Mouse (Mus musculus): ENCODE data around the gene Trpc4ap.

Trpc4ap gene

GRCm38 (mm10) chr2:155694564-155694963 lies 2.4 kb upstream of the Trpc4ap start:
- no peak for DNase-seq (ENCODE audit: low read depth, low spot score)

- no peak for DNase-seq (ENCODE audit: low read depth, low spot score)
Observed at GRCm38 (mm10) chr2:155693136-155693535, 952 bp upstream of the Trpc4ap start.

DNA sequence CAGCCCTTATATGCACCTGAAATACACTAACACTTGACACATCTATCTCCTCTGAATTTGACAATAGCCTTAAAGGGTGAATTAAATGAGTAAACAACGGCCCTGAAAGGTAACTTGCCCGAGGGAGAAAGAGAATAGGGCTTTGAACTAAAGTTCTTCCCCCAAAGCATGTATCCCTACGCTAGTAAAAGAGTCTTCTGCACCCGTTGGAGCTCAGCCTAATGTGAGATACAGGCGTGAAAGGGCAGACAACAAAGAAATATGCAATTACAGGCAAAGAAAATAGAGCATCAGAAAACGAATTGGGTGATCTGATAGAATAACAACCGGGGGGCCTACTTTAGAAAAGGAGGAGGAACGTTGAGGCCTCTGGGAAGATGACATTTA lies 855 bp downstream of the Trpc4ap start:
- DNase-seq (ENCODE audit: low read depth, low spot score): no peak

GRCm38 (mm10) chr2:155689211-155689610 lies 3.0 kb downstream of the Trpc4ap start:
- DNase-seq (ENCODE audit: low read depth, low spot score): no peak

DNA sequence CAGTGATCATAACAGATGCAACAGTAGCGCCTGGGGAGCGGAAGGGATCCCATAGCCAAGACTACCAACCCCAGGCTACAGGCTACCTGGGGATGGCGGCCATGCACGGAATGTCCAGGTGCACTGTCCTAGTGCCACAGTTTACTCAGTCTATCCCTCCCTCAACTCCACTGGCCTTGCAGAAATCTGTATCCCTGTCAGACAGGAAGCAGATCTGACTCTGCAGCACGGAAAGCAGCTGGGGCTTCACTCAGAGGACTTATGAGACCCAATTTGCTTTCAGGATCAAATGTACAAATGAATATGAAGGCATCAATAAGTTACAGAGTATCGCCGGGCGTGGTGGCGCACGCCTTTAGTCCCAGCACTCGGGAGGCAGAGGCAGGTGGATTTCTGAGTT lies 4.4 kb downstream of the Trpc4ap start:
- DNase-seq (ENCODE audit: low read depth, low spot score): no peak

DNA sequence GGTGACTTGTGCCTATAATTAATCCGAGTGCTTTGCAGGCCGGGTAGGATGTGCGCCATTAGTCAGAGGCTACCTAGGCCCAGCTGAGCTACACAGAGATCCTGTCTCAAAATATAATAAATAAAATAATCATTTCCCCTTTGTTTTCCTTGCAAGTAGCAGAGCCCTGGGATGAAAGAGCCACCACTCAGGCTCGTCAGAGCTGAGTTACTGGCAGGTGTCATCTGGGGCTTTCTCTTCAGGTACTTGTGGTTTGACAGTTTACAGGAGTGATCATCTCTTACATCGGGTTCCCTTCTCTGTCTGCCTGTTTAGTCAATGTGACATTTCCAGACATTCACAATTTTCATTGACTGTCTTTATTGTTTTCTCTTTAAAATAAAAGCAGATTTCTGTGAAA lies 5.6 kb downstream of the Trpc4ap start:
- DNase-seq (ENCODE audit: low read depth, low spot score): no peak

- no peak for DNase-seq (ENCODE audit: low read depth, low spot score)
Observed at GRCm38 (mm10) chr2:155683821-155684220, 8.4 kb downstream of the Trpc4ap start.

GRCm38 (mm10) chr2:155683137-155683536 lies 9.0 kb downstream of the Trpc4ap start:
- no peak for DNase-seq (ENCODE audit: low read depth, low spot score)

DNA sequence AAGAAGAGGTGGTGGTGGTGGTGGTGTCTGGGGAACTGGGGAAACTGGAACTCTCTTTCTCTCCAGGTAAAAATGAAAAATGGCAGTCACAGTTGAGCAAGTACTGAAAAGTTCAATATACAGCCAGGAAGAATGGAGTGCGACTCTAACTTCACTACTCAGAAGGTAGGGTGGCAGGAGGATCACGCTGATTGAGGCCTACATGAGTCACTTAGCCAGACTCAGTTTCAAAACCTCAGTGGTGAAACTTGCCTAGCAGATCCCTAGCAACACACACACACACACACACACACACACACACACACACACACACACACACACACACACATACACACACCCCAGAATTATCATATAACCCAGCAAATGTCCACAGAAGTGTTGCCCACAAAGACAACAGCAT lies 10.3 kb downstream of the Trpc4ap start:
- no peak for DNase-seq (ENCODE audit: low read depth, low spot score)

GRCm38 (mm10) chr2:155681194-155681593 lies 11.0 kb downstream of the Trpc4ap start:
- DNase-seq (ENCODE audit: low read depth, low spot score): no peak

DNA sequence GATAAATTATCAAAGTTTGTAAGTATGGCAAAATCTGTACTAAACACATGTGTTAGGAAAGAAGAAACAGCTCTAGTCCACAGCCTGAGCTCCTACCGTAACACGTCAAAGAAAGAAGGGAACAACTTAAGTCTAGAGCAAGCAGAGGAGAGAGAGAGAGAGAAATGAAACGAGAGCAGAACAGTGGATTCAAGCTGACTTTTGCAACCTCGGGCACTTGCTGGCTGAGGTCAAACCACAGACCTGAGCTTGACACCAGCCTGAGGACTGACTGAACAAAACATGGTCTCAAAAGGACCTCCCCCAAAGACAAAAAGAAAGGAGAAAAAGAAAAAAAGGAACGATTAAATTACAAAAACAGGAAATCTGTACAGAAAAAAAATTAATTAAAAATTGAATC lies 11.6 kb downstream of the Trpc4ap start:
- DNase-seq (ENCODE audit: low read depth, low spot score): no peak

DNA sequence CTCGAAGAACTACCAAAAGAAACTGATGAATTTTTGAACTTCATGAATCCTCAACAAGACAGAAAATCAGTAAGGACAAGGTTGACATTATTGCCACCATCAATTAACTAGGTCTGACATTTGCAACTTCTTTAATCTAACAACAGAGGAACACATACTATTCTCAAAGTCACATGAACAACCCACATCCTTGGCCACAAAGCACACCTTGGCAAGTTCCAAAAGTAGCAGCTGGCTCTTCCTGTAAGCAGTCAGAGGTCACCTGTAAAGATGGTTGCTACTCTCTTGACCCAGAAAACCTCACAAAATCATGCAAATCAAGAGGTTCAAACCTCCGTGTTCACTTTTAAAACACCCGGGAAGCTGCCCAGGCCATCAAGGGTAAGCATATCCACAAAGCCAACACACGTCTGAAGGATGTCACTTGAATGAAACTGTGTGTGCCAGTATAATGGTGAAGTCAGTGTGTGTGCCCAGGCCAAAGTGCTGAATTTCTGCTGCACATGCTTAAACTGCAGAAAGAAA lies 12.5 kb downstream of the Trpc4ap start:
- DNase-seq (ENCODE audit: low read depth, low spot score): no peak

DNA sequence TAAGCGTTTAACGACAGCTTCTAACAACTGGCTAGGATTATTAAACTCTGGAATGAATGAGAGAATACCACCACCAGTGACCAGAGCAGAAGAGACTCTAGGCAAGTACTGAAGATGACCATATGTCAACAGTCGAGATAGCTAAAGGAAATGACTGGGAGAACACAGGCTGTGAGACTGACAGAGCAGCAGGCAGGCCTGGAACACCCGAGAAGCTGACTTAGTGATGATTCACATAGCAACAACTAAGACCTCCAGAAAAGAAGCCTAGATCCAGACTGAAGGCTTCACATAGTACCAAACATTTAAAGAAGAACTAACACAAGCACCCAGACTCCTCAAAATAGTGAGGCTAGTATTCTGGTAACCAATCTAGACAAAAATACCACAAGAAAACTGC lies 17.1 kb downstream of the Trpc4ap start:
- DNase-seq (ENCODE audit: low read depth, low spot score): no peak

DNA sequence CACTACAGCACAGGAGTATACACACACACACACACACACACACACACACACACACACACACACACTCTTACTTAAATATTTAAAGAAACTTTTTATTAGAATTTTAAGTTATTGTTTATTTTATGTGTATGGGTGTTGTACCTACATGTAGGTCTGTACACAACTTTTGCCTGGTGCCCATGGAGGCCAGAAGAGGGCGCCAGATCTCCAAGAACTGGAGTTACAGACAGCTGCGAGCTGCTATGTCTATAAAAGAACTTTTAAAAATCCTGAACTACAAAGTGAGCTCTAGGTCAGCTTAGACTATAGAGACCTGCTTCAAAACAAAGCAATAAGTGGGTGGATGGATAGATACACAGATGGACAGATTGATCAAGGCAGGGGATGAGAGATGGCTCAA lies 18.6 kb downstream of the Trpc4ap start:
- DNase-seq (ENCODE audit: low read depth, low spot score): no peak

GRCm38 (mm10) chr2:155671236-155671635 lies 20.9 kb downstream of the Trpc4ap start:
- DNase-seq (ENCODE audit: low read depth, low spot score): no peak

DNA sequence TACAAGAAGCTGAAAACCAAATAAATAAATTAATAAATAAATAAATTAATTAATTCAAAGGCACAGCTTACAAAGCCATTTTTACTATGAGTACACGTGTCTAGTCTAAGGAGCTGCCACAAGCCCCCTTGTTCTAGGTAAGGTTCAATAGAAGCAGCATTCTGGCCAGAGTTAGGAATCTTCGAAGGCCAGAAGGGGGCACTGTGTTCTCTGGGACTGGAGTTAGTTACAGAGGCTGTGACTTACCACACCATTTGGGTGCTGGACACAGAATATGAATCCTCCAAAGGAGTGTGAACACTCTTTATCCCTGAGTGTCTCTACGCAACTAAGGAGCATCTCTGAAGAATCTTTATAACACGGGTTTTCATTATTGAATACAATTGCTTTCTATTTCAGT lies 23.7 kb downstream of the Trpc4ap start:
- DNase-seq (ENCODE audit: low read depth, low spot score): no peak

- no peak for DNase-seq (ENCODE audit: low read depth, low spot score)
Observed at GRCm38 (mm10) chr2:155667881-155668280, 24.3 kb downstream of the Trpc4ap start.

GRCm38 (mm10) chr2:155663910-155664460 lies 28.2 kb downstream of the Trpc4ap start:
- DNase-seq (ENCODE audit: low read depth, low spot score): no peak

DNA sequence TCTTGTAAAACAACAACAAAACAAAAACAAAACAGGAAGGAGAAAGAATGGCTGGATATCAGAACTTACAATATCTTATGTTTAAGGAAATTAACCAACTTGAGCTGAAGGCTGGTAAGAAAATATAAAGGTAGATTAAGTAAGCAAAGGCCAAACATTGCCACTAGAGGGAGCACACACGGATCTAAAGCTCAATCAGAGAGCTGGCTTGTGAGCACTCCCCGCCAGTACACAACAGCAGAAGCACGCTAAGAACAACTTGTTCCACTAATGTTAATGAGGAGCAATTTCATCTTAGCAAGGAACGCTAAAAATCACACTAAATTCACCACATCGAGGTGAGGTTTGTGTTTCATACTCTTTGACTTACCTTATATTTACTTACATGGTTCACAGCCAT lies 29.1 kb downstream of the Trpc4ap start:
- peak; percentile 42 for DNase-seq (ENCODE audit: low read depth, low spot score)

GRCm38 (mm10) chr2:155662390-155662789 lies 29.8 kb downstream of the Trpc4ap start:
- no peak for DNase-seq (ENCODE audit: low read depth, low spot score)

GRCm38 (mm10) chr2:155655759-155656372 lies 36.3 kb downstream of the Trpc4ap start:
- no peak for DNase-seq (ENCODE audit: low read depth, low spot score)

GRCm38 (mm10) chr2:155652618-155653017 lies 39.6 kb downstream of the Trpc4ap start:
- DNase-seq (ENCODE audit: low read depth, low spot score): no peak

GRCm38 (mm10) chr2:155645746-155646145 lies 46.4 kb downstream of the Trpc4ap start:
- DNase-seq (ENCODE audit: low read depth, low spot score): no peak

Data from retina, adult 2 months (tissue).